Mouse (Mus musculus) right cerebral cortex, postnatal 25 days (tissue): ENCODE data around the gene Lrrn2.

Source experiments
- DNase-seq: peaks from one replicate; pipeline ENCODE4 v3.0.0; 2022

Lrrn2 gene

DNA sequence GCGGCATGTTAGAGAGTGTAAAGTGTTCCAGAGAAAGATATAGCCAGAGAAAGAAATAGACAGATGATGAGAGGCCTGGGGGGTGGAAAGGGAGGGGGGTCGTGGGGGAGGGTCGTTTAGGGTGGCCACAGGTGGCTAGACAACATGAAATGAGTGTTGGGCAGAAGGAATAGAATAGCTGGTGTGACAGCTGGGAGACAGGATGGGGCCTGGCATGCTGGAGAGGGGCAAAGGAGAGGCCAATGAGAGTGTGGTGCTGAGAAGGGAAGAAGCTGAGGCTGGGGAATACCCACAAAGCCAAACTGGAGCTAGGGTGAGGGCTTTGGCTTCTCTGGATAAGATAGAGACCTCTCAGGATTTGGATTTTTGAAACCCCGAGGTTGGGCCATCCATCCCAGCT, 6.6 kb downstream of the Lrrn2 start:
- no peak for DNase-seq

DNA sequence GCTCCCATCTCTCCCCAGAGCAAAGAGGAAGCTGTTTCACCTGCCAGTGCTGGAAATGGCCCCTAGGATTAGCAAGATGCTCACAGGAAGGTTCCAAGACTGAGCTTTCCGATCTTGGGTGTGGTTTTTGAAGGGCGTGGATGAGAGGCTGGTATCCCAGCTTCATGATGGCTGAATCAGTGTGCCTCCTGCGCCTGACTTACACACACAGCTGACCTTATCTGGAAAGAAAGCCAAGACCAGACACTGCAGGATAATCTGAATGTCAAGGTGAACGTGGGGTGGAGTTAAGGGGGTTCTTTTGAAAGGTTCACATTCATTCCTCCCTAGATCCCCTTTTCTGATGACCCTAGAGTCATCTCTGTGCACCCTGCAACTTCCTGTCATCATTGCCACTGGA, 8.7 kb downstream of the Lrrn2 start:
- no peak for DNase-seq

DNA sequence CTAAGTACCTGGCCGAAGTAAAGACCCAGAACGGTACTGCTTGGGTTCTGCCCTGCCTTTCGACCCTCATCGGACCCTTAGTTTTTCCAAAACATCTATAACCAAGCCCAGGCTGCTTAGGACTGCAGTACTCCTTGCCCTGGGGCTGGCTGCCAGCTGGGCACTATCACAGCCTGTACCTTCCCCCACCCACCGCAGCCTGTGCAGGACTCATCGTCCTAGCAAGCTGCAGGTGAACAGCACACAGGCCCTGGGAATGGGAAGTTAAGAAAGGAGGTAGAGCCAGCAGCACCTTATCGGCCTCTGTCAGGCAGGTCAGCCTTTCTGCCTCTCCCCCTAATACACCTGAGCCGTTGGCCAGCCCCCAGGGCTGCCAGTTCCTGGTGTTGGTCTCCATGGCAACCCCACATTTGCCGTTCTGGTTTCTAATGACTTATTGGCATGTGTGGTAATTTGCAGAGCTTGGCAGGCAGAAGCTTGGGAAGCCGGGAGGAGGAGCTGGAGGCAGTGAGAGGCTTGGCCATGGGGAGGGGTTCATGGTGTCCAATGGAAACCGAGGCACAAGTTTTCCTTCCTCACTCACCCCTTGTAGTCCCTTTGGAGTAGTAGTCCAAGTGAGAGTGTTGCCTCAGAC, 10.2 kb downstream of the Lrrn2 start:
- no peak for DNase-seq

DNA sequence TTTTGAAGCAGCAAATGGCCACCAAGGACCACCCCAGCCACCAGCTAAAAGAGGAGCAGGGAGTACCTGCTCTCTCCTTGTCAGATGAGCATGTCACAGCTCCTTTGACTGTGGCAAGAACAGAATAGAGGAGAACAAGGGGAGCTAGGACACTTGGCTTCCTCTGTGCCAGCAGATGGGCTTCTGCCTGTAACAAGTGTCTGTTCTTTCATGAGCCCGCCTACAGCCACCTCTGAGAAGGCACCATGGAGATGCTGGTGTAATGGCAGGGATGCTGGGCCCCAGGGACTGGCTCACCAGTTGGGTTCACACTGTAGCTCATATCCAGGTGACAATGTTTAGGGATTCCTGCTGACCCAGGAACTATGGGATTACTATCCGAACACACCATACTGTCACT, 12.0 kb downstream of the Lrrn2 start:
- DNase-seq: peak; percentile 38

DNA sequence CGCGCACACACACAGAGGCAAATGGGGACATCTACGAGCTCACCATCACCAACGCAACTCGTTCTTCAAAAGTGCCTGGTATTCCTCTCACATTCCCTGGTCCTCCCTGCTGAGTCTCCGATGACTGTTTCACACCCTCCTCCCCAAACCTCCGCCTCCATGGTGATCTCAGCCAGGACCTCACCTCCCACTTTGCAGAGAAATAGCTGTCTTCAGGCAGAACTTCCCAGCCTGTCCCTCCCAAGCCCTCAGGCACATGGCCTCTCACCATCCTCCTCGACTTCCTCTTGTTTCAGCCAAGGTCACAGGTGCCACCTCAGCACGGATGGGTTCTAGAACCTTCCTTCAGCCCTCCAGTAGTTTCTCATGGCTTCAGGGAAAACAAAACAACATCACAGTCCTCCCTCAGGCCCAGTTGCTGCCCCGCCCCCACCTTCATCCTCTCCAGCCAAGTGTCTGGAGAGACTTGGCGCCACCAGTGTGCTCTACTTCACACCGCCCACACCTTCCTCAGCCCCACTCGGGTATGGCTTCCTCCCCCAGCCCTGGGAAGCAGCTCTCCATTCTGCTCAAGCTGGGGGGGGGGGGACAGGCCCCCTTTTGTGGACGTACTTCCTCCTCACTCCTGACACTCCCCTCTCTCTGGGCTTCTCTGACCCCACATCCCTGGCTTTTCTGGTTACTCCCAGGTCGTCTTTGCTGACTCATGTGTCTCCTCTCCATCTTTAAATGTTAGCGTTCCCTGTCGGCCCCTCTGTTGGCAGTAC, 13.4 kb downstream of the Lrrn2 start:
- peak; percentile 78 for DNase-seq

DNA sequence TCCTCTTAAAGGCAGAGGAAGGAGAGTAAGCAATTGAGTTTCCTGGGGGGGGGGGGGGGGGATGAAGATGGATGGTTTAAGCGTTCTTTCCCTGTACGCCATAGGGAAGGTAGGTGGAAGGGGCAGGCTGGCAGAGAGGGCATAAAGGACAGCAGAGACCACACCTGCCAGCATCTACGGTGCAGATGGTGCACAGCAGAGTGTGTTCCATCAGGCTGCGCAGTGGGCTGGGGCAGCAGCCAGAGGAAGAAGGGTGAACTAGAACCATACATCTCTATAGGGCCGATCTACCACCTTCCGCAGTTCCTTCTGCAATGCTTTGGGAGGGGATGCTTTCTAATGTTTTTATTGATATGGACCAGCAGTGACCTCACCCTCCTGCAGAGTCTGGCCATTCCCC, 19.0 kb downstream of the Lrrn2 start:
- no peak for DNase-seq

DNA sequence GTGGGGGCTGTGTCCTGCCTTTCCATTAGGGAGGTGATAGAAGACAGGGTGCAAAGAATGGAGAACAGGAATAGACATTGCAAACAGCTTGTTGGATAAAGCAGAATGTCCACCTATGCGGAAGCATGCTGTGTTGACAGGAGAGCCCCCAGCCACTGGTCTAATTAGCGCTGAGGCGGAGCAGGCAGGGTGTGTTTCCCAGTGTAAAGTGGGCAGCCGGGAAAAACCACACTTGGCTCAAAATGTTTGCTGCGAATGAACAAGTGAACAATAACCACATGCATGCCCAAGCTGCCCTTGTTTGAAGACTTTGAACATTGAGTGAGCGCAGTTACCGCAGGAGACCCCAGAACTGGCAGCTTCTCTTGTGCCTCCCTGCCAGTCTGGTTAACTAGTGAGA, 19.6 kb downstream of the Lrrn2 start:
- no peak for DNase-seq

DNA sequence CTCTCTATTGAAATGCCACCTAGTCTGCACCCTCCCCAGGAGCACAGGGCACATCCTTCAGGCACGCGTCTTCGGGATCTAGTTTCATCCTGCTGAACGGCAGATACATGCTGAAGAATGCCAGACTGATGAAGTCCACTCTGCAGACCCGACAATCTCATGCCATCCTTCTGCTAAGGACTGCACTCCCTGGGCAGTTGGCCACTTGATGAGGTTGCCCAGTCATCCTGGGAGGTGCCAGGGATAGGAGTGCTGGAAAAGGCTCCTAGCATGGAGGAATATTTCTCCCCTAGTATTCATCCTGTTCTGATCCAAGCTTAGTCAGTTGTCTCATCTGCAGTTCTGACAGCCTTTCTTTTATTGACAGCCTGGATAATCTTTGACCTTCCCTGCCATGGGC, 20.9 kb downstream of the Lrrn2 start:
- DNase-seq: no peak

DNA sequence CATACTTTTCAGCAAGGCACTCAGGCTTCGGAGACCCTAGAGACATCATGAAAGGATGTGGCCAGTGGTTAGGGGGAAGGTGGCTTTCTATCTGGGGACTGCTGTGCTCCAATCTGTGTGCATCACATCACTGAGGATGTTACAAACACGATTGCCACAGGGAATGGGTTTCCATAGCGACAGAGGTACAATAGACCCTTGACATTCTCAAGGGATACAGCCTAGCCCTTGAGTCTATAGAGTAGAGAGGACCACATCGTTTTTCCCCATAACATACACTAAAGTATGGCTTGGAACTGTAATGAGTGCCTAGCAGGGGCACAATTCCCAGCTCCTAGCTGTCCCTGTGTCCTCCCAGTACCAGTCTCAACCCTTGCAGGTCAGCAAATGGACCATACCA, 23.4 kb downstream of the Lrrn2 start:
- DNase-seq: no peak

DNA sequence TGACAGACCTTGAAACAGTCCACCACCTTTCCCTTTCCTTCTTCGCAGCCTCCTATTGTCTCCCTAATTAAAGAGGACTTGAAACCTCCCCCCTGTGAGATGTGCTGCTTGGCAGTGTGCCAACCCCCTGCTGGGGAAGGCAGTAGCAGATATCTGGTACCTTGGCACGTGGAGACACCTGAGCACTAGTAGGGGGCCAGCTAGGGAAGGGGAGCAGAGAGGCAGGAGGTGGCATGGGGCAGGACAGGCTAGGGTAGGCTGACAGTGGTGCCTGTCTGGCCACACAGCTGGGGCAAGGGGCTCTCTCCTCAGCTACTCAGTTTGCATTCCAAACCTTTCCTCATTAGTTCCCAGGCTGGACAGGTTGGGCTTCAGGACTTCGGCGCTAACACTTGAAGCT, 29.0 kb downstream of the Lrrn2 start:
- no peak for DNase-seq

DNA sequence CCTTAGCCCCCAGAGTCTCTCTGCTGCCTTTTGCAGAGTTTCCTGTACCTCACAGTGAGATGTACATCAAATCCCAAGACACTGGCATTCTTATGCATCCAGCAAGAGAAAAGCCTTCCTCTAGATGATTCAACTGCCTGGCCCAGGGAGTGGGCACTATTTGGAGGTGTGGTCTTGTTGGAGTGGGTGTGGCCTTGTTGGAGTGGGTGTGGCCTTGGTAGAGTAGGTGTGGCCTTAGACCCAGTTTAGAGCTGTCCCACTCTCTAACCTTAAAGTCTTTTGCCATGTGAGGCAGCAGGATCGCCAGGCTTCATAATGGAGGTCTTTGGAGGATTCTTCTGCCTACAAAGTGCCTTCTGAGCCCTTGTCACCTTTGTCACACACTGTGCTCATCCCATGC, 29.9 kb downstream of the Lrrn2 start:
- DNase-seq: no peak

DNA sequence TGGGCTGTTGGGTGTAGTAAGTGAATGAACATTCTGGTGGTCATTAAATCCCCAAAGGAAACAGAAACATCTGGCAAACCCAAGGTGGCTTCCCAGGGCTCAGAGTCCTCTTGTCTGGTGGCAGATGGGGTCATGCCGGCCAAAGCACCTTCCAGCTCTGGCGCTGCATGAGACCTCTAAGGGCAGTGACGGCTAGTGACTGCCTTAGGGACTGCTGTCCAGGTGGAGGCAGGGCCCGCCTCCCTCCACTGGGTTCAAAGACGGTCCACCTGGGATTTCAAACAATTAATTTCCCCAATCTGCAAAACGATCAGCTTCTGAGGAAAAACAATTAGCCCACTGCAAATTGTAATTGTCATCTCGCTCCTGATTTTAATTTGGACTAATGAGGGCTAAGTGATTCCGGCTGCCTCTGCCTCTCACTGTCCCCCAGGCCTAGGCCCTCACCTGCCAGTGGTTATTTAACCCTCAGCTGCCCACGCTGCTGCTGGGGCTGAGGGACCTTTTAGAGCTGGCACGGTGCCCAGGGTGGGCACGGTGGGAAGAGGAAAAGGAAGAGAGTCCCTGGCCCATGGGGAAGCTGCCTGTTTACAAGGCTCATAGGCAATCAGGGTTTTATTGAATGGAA, 30.5 kb downstream of the Lrrn2 start:
- DNase-seq: no peak

DNA sequence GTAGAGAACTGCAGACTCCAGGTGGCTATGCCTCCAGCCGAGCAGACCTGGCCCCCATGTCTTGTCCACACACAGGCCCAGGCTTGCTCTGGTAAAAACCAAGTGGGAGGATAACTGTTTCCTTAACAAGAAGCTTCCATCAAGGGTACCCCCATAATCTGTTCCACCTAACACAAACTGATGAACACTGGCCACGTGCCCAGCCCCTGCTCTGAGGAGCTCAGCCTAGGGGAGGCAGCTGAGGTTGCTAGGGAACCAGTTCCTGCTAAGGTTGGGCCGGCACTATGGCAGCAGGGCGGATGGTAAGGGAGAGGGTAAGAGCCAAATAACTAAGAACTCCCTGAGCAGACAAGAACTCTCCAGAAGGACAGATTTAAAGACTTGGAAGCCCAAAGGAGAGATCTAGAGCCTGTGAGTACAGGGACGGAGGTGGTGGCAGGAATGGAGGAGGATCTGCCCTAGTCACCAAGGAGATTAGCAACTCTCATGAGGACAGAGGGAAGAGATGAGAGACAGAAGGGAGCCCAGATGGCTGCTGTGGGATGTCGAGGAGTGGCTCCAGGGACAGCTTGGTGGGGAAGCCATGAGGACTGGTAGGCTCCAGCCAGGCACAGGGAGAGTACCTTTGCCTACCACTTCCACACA, 35.9 kb downstream of the Lrrn2 start:
- peak; percentile 77 for DNase-seq

DNA sequence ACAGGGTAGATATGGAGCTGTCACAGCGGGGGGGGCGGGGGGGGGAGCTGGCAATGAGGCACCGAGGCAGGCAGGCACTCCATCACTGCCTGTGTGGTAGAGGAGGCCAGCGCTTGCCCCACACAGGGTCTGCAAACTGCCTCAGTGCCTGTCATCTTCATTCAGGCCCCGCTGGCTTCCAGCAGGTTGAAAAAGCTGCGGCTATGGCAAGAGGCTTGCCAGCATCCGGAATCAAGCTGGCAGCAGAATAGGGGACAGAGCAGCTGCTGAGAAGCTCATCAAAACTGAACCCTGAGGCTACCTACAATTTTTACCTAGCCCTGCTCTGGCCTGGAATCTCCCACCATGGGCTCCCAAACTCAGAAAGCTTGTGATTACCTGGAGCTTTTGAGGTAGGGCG, 37.5 kb downstream of the Lrrn2 start:
- DNase-seq: no peak

DNA sequence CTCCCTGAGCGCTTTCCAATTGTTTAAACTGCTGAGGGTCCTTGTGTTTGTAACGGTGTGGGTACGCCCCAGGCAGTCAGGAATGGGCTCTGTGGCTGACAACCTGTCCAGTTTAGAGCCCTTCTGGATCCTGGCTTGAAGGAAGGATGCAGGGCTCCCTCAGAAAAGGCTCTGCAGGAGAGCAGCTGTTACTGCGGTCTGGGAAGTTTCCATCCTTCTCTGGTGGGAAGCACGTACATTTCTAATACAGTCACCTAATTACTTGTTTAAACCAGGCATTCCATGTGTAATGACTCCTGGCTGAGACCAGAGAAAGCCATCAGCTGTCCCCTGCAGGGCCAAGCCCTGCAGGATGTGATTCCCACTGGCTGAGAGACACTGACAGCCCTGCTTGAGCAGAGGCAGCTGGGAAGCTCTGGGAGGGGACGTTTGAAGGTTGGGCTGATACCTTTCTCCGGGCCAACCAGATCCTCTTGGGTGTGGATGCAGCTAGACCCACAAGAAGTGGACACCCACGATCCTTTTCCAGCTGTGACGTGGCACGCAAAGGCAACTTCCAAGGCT, 38.1 kb downstream of the Lrrn2 start:
- no peak for DNase-seq

DNA sequence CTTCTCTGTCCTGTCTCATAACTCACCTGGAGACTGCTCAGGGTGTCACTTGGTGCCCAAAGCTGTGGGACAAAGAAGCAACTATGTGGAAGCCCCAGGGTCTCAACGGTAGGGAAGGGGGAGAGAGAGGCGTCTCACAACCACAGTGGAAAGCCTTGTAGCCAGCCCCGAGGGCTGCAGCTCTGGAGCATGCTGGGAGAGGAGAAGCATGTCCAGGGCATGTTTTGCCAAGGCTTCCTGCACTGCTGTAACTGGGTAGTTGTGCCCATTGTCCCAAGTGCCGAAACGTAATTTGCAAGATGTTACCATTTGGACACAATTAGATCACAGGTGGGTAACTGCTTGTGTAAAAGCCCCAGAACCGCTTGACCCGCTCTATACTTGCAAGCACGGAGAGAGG, 39.2 kb downstream of the Lrrn2 start:
- DNase-seq: no peak

DNA sequence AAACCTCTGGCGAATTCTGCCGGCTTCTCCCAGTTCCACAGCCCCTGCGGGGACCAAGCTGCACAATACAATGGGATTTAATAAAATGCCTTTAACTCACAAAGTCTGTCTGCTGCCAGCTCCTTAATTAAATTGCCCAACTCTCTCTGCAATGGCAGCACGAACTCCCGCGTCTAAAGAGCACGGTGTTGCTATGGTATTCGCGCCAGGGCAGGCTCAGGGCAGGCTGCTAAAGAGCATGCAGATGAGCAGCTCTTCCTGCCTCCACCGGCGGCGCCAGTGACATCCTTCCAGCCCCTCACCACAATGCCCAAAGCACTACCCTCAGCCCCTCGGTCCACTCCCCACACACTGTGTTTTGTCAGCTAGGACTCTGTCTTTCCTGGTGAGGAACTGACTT, 41.0 kb downstream of the Lrrn2 start:
- no peak for DNase-seq

DNA sequence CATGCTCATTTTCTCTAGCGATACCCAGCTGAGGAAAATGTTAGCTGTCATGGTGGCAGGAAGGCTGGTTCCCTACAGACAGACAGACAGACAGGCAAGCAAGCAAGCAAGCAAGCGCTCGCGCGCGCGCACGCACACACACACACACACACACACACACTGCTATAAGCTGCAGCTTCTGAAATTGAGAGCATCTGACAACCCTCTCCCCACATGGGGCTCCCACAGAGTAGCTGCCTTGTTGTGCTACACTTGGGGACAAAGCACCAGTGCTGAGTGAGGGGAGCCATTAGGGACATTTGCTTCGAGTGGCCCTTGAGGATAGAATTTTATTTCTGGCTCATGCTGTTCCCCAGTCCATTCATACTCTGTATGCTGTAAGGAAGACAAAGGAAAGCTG, 42.2 kb downstream of the Lrrn2 start:
- DNase-seq: no peak

DNA sequence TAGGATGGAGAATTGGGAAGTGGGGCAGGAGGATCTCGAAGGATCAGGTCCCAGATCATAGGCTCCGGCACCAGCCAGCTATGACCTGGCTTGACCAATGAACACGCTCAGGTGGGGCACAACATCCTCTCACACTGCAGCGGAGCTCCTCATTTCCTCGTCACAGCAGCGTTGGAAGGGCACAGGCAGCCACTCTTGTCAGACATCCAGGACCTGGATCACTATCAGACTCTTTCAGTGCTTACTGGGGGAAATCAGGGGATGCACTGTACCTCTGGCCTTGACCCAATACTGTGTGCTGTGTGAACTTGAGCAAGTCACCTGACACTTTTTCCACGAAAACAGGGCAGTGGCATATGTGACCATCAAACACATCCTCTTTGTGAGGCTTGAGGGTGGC, 45.2 kb downstream of the Lrrn2 start:
- DNase-seq: no peak

DNA sequence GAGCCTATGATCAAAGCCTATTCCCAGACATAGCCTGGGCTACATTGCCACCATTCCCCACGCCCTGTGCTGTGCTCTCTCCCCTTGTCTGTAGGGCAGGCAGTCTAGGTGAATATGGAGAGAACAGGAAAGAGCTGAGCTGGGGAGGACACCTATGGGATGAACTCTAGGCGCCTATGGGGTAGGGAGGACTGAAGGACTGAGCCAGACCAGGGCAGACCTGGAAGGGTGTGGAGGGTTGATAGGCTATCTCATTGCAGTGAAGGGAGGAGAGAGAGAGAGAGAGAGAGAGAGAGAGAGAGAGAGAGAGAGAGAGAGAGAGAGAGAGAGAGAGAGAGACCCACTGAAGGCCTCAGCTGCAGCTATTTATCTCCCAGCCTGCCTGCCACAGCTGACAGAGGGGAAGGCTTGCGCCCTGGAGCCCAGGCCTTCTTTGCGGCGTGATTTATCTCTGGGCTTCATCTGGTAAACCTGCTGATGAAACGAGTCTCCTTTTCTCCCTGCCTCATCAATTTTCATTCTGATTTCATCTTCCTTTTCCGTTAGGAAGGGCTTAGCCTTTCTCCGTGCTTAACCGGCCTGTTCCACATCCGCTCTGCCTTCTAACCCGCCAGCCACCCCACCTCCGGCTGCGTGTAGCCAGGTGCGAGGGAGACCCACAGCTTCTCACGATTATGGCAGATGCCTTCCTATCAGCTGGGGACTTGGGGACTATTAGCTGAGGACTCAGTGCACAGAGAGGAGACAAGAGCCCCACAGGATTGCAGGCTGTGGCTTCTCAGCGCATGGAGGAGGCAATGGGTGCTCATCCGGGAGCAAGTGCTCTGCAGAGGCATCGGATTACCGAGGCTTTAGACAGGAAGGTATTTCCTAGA, 48.2 kb downstream of the Lrrn2 start:
- DNase-seq: no peak

DNA sequence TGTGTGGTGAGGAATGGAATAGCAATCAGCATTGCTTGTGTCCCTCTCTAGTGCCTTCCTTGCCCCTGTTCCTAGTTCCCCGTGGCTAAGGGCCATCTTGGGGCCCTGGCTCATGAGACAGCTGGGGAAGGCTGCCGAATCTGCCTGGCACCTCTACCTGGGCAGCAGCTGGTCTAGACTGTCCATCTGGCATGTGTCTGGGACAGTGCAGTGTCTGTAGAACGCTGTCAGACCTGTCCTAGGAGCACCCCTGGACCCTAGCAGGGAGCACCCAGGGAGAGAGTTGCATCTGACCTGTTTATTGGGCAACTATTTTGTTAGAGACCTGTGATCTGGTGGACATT, 48.8 kb downstream of the Lrrn2 start:
- DNase-seq: no peak

DNA sequence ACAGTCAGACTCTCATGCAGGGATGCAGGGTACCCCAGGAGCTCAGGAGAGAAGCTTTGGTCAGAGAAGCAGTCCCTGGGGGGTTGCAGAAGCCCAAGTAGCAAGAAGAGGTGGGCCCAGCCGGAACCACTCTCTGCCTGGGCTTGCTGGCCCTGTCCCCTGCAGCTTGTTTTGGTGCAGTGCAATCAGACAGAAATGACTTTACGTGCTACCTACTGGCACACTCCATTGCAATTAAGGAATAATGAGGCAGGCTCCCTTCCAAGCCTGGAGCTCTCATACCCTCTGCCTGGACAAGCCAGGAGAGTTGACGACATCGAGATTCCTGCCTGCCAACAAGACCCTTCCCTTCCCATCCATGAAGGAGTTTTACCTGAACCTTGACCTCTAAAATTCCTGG, 50.2 kb downstream of the Lrrn2 start:
- DNase-seq: no peak

DNA sequence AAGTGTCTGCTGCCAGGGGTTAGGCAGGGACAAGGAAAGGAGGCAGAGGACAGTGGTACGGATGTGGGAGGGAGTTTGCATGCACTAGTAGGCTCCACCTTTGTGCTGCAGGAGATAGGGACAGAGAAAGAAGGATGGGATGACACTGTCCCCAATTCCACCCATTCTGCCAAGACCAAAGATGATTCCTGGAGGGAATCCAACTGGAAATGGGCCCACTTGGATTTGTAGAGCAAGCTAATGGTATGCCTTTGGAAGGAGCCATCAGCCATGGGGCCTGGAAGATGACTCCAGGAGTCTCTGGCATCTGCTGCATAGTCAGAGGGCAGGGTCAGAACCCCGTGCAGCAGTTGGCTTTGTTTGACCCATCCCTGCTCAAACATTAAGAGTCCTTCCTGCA, 52.3 kb downstream of the Lrrn2 start:
- no peak for DNase-seq
